Mouse (Mus musculus): ENCODE results near the gene Armc3.

GRCm38 (mm10) chr2:19344636-19345413, 145.7 kb downstream of the Armc3 start:
- TF ChIP-seq CTCF (IDR thresholded peaks at IDR 0.05; ENCODE audit: low read depth) (peak; percentile 74), EP300 (IDR thresholded peaks at IDR 0.05; ENCODE audit: low read depth) (no peak)

All from liver, embryonic 14.5 days (tissue).